Mouse (Mus musculus) gastrocnemius, postnatal 25 days (tissue): ENCODE results near the gene Camkk2. TPM values are rescaled to one million over a fixed set of nuclear protein-coding genes. Genes with fewer than 3 reads are reported as not detected.

Experiments used
- DNase-seq: peaks from one replicate; pipeline ENCODE4 v3.0.0; 2022
- total RNA-seq, 2 experiments: library from RNA; stranded (reverse); gene quantifications; 1 replicate in 1 of 2; 2 replicates in 1 of 2; pipeline ENCODE4 v1.2.3; 2021

Gene Camkk2
- total RNA-seq, 2 experiments from 2014 or later: 4.7 to 7.5 TPM

- no peak for DNase-seq
Measured at GRCm38 (mm10) chr5:122736761-122737160, 42.4 kb downstream of the Camkk2 start.

GRCm38 (mm10) chr5:122735853-122736252, 43.4 kb downstream of the Camkk2 start:
- DNase-seq: no peak

GRCm38 (mm10) chr5:122733881-122734280, 45.3 kb downstream of the Camkk2 start:
- no peak for DNase-seq

GRCm38 (mm10) chr5:122731991-122732673, 47.1 kb downstream of the Camkk2 start:
- no peak for DNase-seq

- peak; percentile 40 for DNase-seq
Measured at GRCm38 (mm10) chr5:122731321-122731720, 47.9 kb downstream of the Camkk2 start.

GRCm38 (mm10) chr5:122730776-122731175, 48.4 kb downstream of the Camkk2 start:
- no peak for DNase-seq

- no peak for DNase-seq
Measured at GRCm38 (mm10) chr5:122727096-122727495, 52.1 kb downstream of the Camkk2 start.

- no peak for DNase-seq
Measured at GRCm38 (mm10) chr5:122726595-122726994, 52.6 kb downstream of the Camkk2 start.

GRCm38 (mm10) chr5:122726068-122726467, 53.1 kb downstream of the Camkk2 start:
- DNase-seq: no peak

GRCm38 (mm10) chr5:122725453-122725852, 53.8 kb downstream of the Camkk2 start:
- no peak for DNase-seq

GRCm38 (mm10) chr5:122719168-122719567, 60.0 kb downstream of the Camkk2 start:
- no peak for DNase-seq

GRCm38 (mm10) chr5:122718400-122718799, 60.8 kb downstream of the Camkk2 start:
- DNase-seq: no peak

GRCm38 (mm10) chr5:122716793-122717192, 62.4 kb downstream of the Camkk2 start:
- DNase-seq: no peak

- no peak for DNase-seq
Measured at GRCm38 (mm10) chr5:122715723-122716122, 63.5 kb downstream of the Camkk2 start.

- no peak for DNase-seq
Measured at GRCm38 (mm10) chr5:122708819-122709218, 70.4 kb downstream of the Camkk2 start.

GRCm38 (mm10) chr5:122707276-122708181, 71.7 kb downstream of the Camkk2 start, which contains the start of gene P2rx4:
Gene P2rx4 (plus strand): TSS chr5:122707544.
- peak; percentile 77 for DNase-seq

- DNase-seq: no peak
Measured at GRCm38 (mm10) chr5:122706917-122707275, 72.3 kb downstream of the Camkk2 start.

- DNase-seq: no peak
Measured at GRCm38 (mm10) chr5:122705174-122705573, 74.0 kb downstream of the Camkk2 start.

- DNase-seq: no peak
Measured at GRCm38 (mm10) chr5:122704571-122704970, 74.6 kb downstream of the Camkk2 start.

- DNase-seq: no peak
Measured at GRCm38 (mm10) chr5:122703574-122703973, 75.6 kb downstream of the Camkk2 start.

- peak; percentile 22 for DNase-seq
Measured at GRCm38 (mm10) chr5:122702156-122702555, 77.1 kb downstream of the Camkk2 start.

GRCm38 (mm10) chr5:122700837-122701212, 78.4 kb downstream of the Camkk2 start:
- no peak for DNase-seq

- DNase-seq: no peak
Measured at GRCm38 (mm10) chr5:122700109-122700836, 78.9 kb downstream of the Camkk2 start.
